Mouse (Mus musculus) forebrain, embryonic 16.5 days (tissue): ENCODE data around the gene Vmn1r170. TPM values are rescaled to one million over a fixed set of nuclear protein-coding genes. Genes with fewer than 3 reads are reported as not detected.
"Not testable (repeated sequence)": the region's sequence is repeated elsewhere in the genome, so short reads cannot be mapped to it uniquely, and the experiment has no call there.

ENCODE experiments used
- ATAC-seq: fragments of 200-750 bp; cut with Nextera tagmentation; 2 replicates; pipeline ENCODE4 v1.8.0; 2017; ENCODE audit warnings: mild to moderate bottlenecking, moderate library complexity
- H3K27ac ChIP-seq: fragments of 300-500 bp; sonication (generic); 2 replicates; pipeline ENCODE4 v1.5.1; 2014; ENCODE audit warnings: low read length, control low read depth
- H3K27me3 ChIP-seq: fragments of 300-500 bp; sonication (generic); replicated peaks from 2 replicates; pipeline ENCODE4 v1.6.1; 2014; ENCODE audit warnings: low read length; ENCODE audit not compliant: control insufficient read depth, insufficient read depth
- H3K36me3 ChIP-seq: fragments of 300-500 bp; sonication (generic); 2 replicates; pipeline ENCODE4 v1.6.1; 2014; ENCODE audit not compliant: control insufficient read depth, insufficient read depth
- H3K4me1 ChIP-seq: fragments of 300-500 bp; sonication (generic); replicated peaks from 2 replicates; pipeline ENCODE4 v1.6.1; 2014; ENCODE audit warnings: low read length; ENCODE audit not compliant: control insufficient read depth, insufficient read depth
- H3K4me2 ChIP-seq: fragments of 300-500 bp; sonication (generic); 2 replicates; pipeline ENCODE4 v1.6.1; 2014; ENCODE audit warnings: mild to moderate bottlenecking, low read length, control low read depth
- H3K4me3 ChIP-seq: fragments of 300-500 bp; sonication (generic); replicated peaks from 2 replicates; pipeline ENCODE4 v1.5.1; 2014; ENCODE audit warnings: mild to moderate bottlenecking, low read length, control low read depth
- H3K9ac ChIP-seq: fragments of 300-500 bp; sonication (generic); replicated peaks from 2 replicates; pipeline ENCODE4 v1.6.1; 2014; ENCODE audit warnings: low read depth, low read length, control low read depth
- H3K9me3 ChIP-seq: fragments of 300-500 bp; sonication (generic); 2 replicates; pipeline ENCODE4 v1.6.1; 2016; ENCODE audit warnings: low read length; ENCODE audit not compliant: control insufficient read depth
- WGBS: fragments of 180-500 bp; shearing (Covaris S2); extraction: QIAGEN DNeasy Blood & Tissue Kit; methylation state at CpG from one replicate; pipeline ENCODE4 v1.1.7; 2014; 5-methylcytosine and 5-hydroxymethylcytosine counted together
- polyA plus RNA-seq: library from polyadenylated mRNA; unstranded; fragments of >200 nt; fragmentation: Nextera tagmentation; extraction: Ambion mirVana; gene quantifications from 2 replicates; pipeline ENCODE4 v1.2.1, GENCODE M21; 2015

Vmn1r170 gene
- not detected in 2 replicates for polyA plus RNA-seq

GRCm38 (mm10) chr7:23605875-23606274 is at the start of gene Vmn1r170:
Vmn1r170 (plus strand) TSS chr7:23606175.
- 51% methylated on average over 1 of the region's 1 CpGs for WGBS
- ATAC-seq, H3K9me3 ChIP-seq, H3K4me2 ChIP-seq, H3K27ac ChIP-seq, H3K4me3 ChIP-seq, H3K9ac ChIP-seq, H3K27me3 ChIP-seq, H3K36me3 ChIP-seq, H3K4me1 ChIP-seq: not testable (repeated sequence)

- not testable (repeated sequence) for H3K36me3 ChIP-seq, H3K27me3 ChIP-seq, ATAC-seq, H3K9ac ChIP-seq, H3K9me3 ChIP-seq, H3K27ac ChIP-seq, H3K4me3 ChIP-seq, H3K4me2 ChIP-seq, H3K4me1 ChIP-seq
- WGBS = 70% methylated on average over 1 of the region's 2 CpGs
These were observed 30.7 kb upstream of the Vmn1r170 start, which contains the start of gene Vmn1r169 for GRCm38 (mm10) chr7:23575226-23575625. Vmn1r169 (plus strand) TSS chr7:23575526.

GRCm38 (mm10) chr7:23630422-23630821 is 24.4 kb downstream of the Vmn1r170 start, which contains the start of gene Vmn1r171:
Vmn1r171 (plus strand) TSS chr7:23630722.
- Histone ChIP-seq H3K4me1 (no peaks in the 10 kb centered on the region), H3K36me3 (no peaks in the 10 kb centered on the region), H3K9me3 (peaks cover under 1% of the 10 kb centered on the region; the same call in 1 of the 2 replicates), H3K4me2 (no peak within 1 kb of the TSS), H3K4me3 (no peak within 1 kb of the TSS), H3K9ac (no peak within 1 kb of the TSS), H3K27me3 (no peaks in the 10 kb centered on the region), H3K27ac (no peak within 1 kb of the TSS)
- no peak for ATAC-seq

Other genes with a start within 250 kb of the Vmn1r170 start
- gene Nlrp5, start 220.3 kb upstream of the Vmn1r170 start, polyA plus RNA-seq = not detected in 2 replicates
- gene Vmn1r167, start 99.0 kb upstream of the Vmn1r170 start, polyA plus RNA-seq = not detected in 2 replicates
- not detected in 2 replicates for gene Vmn1r168, start 66.4 kb upstream of the Vmn1r170 start, polyA plus RNA-seq
- not detected in 2 replicates for gene Vmn1r169, start 30.6 kb upstream of the Vmn1r170 start, polyA plus RNA-seq
- not detected in 2 replicates for gene Vmn1r171, start 24.5 kb downstream of the Vmn1r170 start, polyA plus RNA-seq
- not detected in 2 replicates for gene Vmn1r172, start 52.1 kb downstream of the Vmn1r170 start, polyA plus RNA-seq
- gene Vmn1r173, start 94.5 kb downstream of the Vmn1r170 start, polyA plus RNA-seq = not detected in 2 replicates
- not detected in 2 replicates for gene Vmn1r174, start 146.1 kb downstream of the Vmn1r170 start, polyA plus RNA-seq
- not detected in 2 replicates for gene Vmn1r175, start 204.5 kb downstream of the Vmn1r170 start, polyA plus RNA-seq
- not detected in 2 replicates for gene Vmn1r176, start 231.2 kb downstream of the Vmn1r170 start, polyA plus RNA-seq